Mouse (Mus musculus): ENCODE results near the gene Vmn2r18.

The Vmn2r18 gene

DNA sequence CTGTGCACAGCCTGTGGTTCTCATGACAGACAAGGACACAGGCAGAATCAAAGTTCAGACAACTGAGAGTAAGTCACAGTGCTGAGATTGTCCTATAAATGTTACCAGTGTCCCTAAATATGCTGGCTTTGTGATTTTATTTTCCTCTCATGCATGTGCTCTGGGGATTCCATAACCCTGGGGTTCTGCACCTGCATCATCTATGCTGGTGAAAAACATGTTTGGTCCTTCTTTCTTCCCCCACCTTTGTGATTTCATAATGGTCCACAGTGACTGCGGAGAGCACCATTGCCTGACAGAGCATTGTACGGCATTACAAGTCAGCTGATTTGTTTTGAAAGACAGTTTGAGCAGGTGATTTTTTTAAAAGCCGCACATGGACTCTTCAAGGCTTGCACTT lies at the start of gene Vmn2r18:
Gene Vmn2r18 (minus strand): TSS at position 101 of the 400 bp plus-strand sequence.
- in situ Hi-C loops (cut with MboI, MseI) = no loop called here

DNA sequence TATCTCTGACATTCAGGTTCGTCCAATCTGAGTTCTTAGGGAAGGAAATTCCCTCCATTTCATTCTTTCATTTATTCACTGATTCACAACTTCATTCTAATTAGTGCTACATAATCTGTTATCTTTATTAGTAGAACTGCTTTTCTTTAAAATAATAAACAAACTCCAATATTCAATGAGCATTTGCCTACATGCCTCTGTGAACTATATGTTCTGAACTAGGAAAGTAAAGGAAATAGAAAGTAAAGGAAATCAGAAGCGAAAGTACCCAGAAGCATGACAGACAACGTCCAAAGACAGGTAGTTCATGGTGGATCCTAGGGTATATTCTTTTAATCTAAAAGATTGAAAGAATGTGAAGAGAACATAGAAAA lies 45.6 kb upstream of the Vmn2r18 start:
- in situ Hi-C loops (cut with MboI, MseI) = loop anchor here (5.0 kb wide), 1 partner anchor 36 kb away; no protein-coding TSS in a partner anchor

DNA sequence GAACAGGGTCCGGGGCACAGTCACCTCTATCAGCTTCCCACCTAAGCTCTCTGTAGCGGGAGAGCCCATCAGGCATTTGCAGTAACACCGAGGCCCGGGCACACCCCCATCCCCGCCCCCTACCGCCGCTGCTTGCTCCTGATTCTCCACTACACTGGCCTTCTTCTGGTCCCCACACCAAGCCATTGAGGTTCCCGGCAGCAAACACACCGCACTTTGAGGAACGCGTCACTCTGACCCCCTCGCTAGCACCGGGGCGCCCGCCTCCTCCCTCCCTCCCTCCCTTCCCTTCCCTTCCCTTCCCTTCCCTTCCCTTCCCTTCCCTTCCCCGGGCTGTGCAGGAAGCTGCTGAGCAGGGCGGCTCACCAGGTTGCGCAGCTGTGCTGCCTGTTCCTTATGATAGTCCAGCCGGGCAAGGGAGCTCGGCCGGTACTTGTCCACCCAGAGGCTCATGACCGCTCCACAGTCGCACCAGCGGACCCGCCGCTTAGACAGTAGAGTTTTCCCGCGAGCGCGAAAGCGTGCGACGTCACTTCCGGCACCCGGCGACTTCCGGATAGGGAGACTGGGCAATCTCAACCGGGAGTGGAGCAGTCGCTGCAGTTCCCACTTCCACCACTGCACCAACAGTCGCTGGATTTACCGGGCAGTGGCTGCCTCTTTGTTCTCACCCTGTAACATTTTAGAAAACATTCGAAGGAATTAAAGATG lies 45.0 kb upstream of the Vmn2r18 start, which contains the start of gene Rfc3:
Gene Rfc3 (minus strand): TSS at position 543 of the 711 bp plus-strand sequence.
- in situ Hi-C loops (cut with MboI, MseI) = loop anchor here (5.0 kb wide), 1 partner anchor 36 kb away; no protein-coding TSS in a partner anchor

DNA sequence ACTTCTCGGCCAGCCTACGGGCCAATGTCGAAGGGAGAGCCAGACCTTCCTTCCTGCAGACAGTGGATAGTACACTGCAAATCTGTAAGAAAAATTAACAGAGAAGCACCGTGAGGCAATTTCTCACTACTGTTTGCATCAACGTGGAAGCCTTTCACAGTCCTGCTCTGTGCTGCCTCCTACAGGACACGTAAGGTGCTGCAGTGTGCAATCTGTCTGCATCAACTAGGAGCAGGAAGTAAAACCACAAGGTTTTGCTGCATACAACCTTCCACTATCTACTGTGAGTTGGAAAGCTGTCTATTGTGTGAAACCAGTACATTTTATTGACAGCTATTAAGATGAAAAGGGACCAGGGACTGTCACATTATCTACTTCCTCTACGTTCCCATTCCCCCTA lies 39.0 kb upstream of the Vmn2r18 start:
- in situ Hi-C loops (cut with MboI, MseI) = no loop called here

DNA sequence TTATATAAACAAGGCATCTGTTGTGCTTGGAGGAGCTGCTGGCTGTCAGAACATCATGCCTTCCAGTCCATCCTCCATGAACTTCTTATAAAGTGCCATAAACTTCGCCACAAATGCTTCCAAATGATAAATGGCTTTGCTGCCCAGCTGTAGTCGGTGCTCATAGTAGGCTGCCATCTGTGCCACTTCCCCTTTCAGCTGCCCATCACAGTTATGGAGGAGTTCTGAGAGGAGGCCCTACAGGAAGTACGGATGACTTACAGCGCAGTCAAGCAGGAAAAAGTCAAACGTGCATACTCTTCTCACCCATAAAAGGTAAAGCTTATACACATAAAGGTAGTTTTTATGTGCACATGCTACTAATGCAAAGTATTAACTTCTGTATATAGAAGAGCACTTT lies 37.0 kb upstream of the Vmn2r18 start:
- in situ Hi-C loops (cut with MboI, MseI) = no loop called here

- in situ Hi-C loops (cut with MboI, MseI) = no loop called here
These were observed 36.3 kb upstream of the Vmn2r18 start for GRCm38 (mm10) chr5:151642102-151642501.

DNA sequence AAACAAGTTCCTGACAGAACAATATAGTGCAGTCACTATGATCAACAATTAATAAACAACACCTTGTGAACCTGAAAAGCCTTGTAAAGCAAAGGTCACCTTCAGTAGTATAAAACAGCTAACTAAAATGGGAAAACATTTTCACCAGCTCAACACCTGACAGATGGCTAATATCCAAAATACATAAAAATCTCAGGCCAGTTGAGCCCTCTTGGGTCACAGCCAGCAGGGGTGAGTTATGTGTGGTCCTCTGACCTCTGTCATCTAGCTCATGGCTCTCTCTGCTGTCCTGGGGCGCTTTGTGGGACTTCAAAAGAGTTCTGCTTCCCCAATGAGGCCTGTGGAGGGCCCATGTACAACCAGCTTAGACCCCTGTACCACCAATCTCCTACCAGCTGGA lies 4.1 kb downstream of the Vmn2r18 start:
- in situ Hi-C loops (cut with MboI, MseI) = no loop called here

Data from regulatory T cell (primary cell).